Mouse (Mus musculus): Measurements from ENCODE around the gene G6pc3.

DNA sequence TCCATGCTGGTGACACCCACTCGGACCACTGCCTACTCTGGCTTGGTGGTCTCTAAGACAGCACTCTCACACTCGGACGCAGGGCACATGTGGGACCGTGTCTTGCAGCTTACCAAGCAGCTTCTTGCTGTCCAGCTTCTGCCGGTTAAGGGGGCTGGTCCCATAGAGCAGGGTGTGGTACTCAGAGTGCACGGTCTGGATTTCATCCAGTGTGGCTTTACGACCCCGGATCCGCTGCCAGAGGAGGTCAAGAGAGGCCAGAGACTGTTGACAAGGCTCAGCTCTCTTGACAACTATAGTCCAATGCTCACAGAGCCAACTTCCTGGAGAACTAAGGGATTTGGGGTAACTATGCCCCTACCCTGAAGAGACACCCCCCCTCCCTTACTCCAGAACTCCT is 10.4 kb downstream of the G6pc3 start:
- TF ChIP-seq CTCF (IDR thresholded peaks at IDR 0.05; ENCODE audit: insufficient read depth, low read depth, low read length) (no peak), POLR2A (IDR thresholded peaks at IDR 0.05; ENCODE audit: insufficient read depth, low read depth, low read length) (no peak)
